8 mouse cellular contexts compared by ENCODE assay signal in genomic region chr5:148928382-148929115, GRCm38 (mm10). TPM values are rescaled to one million over a fixed set of nuclear protein-coding genes. Genes with fewer than 3 reads are reported as not detected.
A peak's percentile ranks its signal among the peaks of the same experiment; 100 is the strongest.
DNase-seq lines count a peak whose midpoint lies in the region; ATAC-seq lines count a peak whose summit lies in the region.

No protein-coding gene starts in this region.

- peak overlapping the region; percentile 70 for H3K4me3 ChIP-seq in hindbrain, embryonic 14.5 days (replicated peaks; ENCODE audit: low read length)

- no peaks in the 10 kb centered on the region for H3K9me3 ChIP-seq in hindbrain, embryonic 14.5 days (ENCODE audit: control insufficient read depth, low read length)

- H3K27me3 ChIP-seq in hindbrain, embryonic 14.5 days (ENCODE audit: control insufficient read depth, insufficient read depth, low read length): no peaks in the 10 kb centered on the region

- ATAC-seq in hindbrain, embryonic 14.5 days (ENCODE audit: low FRiP score): peak; percentile 99

- peak overlapping the region; percentile 81 for H3K9ac ChIP-seq in hindbrain, embryonic 14.5 days

- peak overlapping the region; percentile 96 for H3K27ac ChIP-seq in hindbrain, embryonic 14.5 days

- H3K36me3 ChIP-seq in hindbrain, embryonic 14.5 days (replicated peaks; ENCODE audit: control insufficient read depth, insufficient read depth): 0 out of 2 replicates have a peak, but pooled peaks cover 2% of the 10 kb centered on the region

- H3K4me1 ChIP-seq in hindbrain, embryonic 14.5 days (replicated peaks; ENCODE audit: control insufficient read depth, insufficient read depth, low read length): peaks cover 9% of the 10 kb centered on the region

- under 1% methylated on average over 65 of the region's 69 CpGs for WGBS in hindbrain, embryonic 14.5 days

- H3K4me2 ChIP-seq in hindbrain, embryonic 14.5 days (replicated peaks): peak overlapping the region; percentile 71

- peak; percentile 87 for DNase-seq in T-cell, adult 2 months (ENCODE audit: low spot score)
- peak; percentile 94 to 95 for DNase-seq in cerebellum, postnatal 25 days
- DNase-seq in frontal cortex, postnatal 25 days (ENCODE audit: low spot score in 2 of 2): peak; percentile 90 to 91
- DNase-seq in hindbrain, embryonic 14.5 days (ENCODE audit: low spot score): peak; percentile 92
- peak; percentile 84 to 92 for DNase-seq in layer of hippocampus, postnatal 25 days (ENCODE audit: extremely low spot score in 1 of 2, low spot score in 1 of 2)
- DNase-seq in lung, postnatal 14 days: peak; percentile 91
- DNase-seq in ovary, postnatal 36 days (ENCODE audit: low spot score): peak; percentile 92
- peak; percentile 91 for DNase-seq in thymus, postnatal 14 days

RNA-seq across cellular contexts. Expression of gene Katnal1, which starts 0.6 kb away (rescaled TPM):
- polyA plus RNA-seq in hindbrain, embryonic 14.5 days (2014; fragmentation: Nextera tagmentation; extraction: Ambion mirVana): 38.0 and 40.9 TPM in 2 replicates
- 10 to 100 TPM; 60.1 to 63.6 TPM for total RNA-seq in layer of hippocampus, postnatal 25 days (2021)

Comparison
In these comparisons a context has a peak if more than half of its experiments do, and no peak if none do; other contexts are left out.
1. Peak in every context shown above with its lines: DNase-seq, ATAC-seq, H3K4me3 ChIP-seq and H3K27ac ChIP-seq.